Mouse (Mus musculus) MEL (cell line): ENCODE results near the gene Galt. TPM values are rescaled to one million over a fixed set of nuclear protein-coding genes. Genes with fewer than 3 reads are reported as not detected.
A peak's percentile ranks its signal among the peaks of the same experiment; 100 is the strongest.
"Not testable (repeated sequence)": the region's sequence is repeated elsewhere in the genome, so short reads cannot be mapped to it uniquely, and the experiment has no call there.

Source experiments
- DNase-seq: peaks from one replicate; pipeline ENCODE4 v3.0.0; 2011; ENCODE audit warnings: low read depth, low spot score
- H3K27ac ChIP-seq: 2 replicates; pipeline ENCODE4 v1.5.1; 2012; ENCODE audit warnings: low read depth, mild to moderate bottlenecking, control low read depth, low read length, moderate library complexity; ENCODE audit not compliant: control insufficient read depth
- H3K27me3 ChIP-seq, 2 experiments: fragments of 150-350 bp in 1 of 2; sonication (generic) in 1 of 2; 2 replicates each; pipeline ENCODE4 v1.6.1; 2012; ENCODE audit warnings: low read length in 2 of 2, mild to moderate bottlenecking in 2 of 2, improper control_type of control experiment in 1 of 2, moderate library complexity in 1 of 2; ENCODE audit not compliant: insufficient read depth in 2 of 2, control insufficient read depth in 1 of 2
- H3K36me3 ChIP-seq, 2 experiments: 2 replicates each; pipeline ENCODE4 v1.6.1; 2012 to 2014; ENCODE audit warnings: low read length in 2 of 2, improper control_type of control experiment in 1 of 2, inconsistent platforms in 1 of 2, mild to moderate bottlenecking in 1 of 2; ENCODE audit not compliant: insufficient read depth in 2 of 2, control insufficient read depth in 1 of 2
- H3K4me1 ChIP-seq, 2 experiments: fragments of 150-350 bp in 1 of 2; sonication (generic) in 1 of 2; 2 replicates each; pipeline ENCODE4 v1.6.1; 2012; ENCODE audit warnings: low read length in 2 of 2, improper control_type of control experiment in 1 of 2, mild to moderate bottlenecking in 1 of 2; ENCODE audit not compliant: insufficient read depth in 2 of 2, control insufficient read depth in 1 of 2
- H3K4me3 ChIP-seq, 2 experiments: fragments of 150-350 bp in 1 of 2; sonication (generic) in 1 of 2; 2 replicates each; pipeline ENCODE4 v1.5.1; 2012; ENCODE audit warnings: low read depth in 2 of 2, low read length in 2 of 2, mild to moderate bottlenecking in 2 of 2, moderate library complexity in 2 of 2, control low read depth in 1 of 2, improper control_type of control experiment in 1 of 2; ENCODE audit not compliant: control insufficient read depth in 1 of 2, insufficient read depth in 1 of 2
- H3K79me2 ChIP-seq: 2 replicates; pipeline ENCODE4 v1.6.1; 2012; ENCODE audit warnings: mild to moderate bottlenecking, low read length, moderate library complexity; ENCODE audit not compliant: control insufficient read depth, poor library complexity, insufficient read depth
- H3K9ac ChIP-seq: 2 replicates; pipeline ENCODE4 v1.6.1; 2012; ENCODE audit warnings: low read depth, mild to moderate bottlenecking, control low read depth, low read length, moderate library complexity; ENCODE audit not compliant: control insufficient read depth, poor library complexity, severe bottlenecking
- H3K9me3 ChIP-seq: fragments of 150-350 bp; sonication (generic); replicated peaks from 2 replicates; pipeline ENCODE4 v1.6.1; 2012; ENCODE audit warnings: mild to moderate bottlenecking, low read length, improper control_type of control experiment, moderate library complexity; ENCODE audit not compliant: insufficient read depth
- ELF1 ChIP-seq: IDR thresholded peaks from 2 replicates; pipeline ENCODE4 v1.6.1; 2014; ENCODE audit warnings: low read depth, mild to moderate bottlenecking, inconsistent platforms, low read length, improper control_type of control experiment, moderate library complexity
- EP300 ChIP-seq, 2 experiments: IDR thresholded peaks; 2 replicates each; pipeline ENCODE4 v1.6.1; 2011; ENCODE audit warnings: improper control_type of control experiment in 2 of 2, low read length in 2 of 2, low read depth in 1 of 2, mild to moderate bottlenecking in 1 of 2
- ETS1 ChIP-seq: IDR thresholded peaks from 2 replicates; pipeline ENCODE4 v1.6.1; 2012; ENCODE audit warnings: low read depth, mild to moderate bottlenecking, inconsistent platforms, low read length, improper control_type of control experiment, moderate library complexity
- HCFC1 ChIP-seq: IDR thresholded peaks from 2 replicates; pipeline ENCODE4 v1.6.1; 2012; ENCODE audit warnings: low read depth, mild to moderate bottlenecking, inconsistent platforms, low read length, improper control_type of control experiment, moderate library complexity
- MYB ChIP-seq: IDR thresholded peaks from 2 replicates; pipeline ENCODE4 v1.6.1; 2011; ENCODE audit warnings: mild to moderate bottlenecking, low read depth, low read length, improper control_type of control experiment
- POLR2A ChIP-seq, 2 experiments: IDR thresholded peaks; 2 replicates each; pipeline ENCODE4 v1.6.1; 2011 to 2012; ENCODE audit warnings: low read length in 2 of 2, mild to moderate bottlenecking in 2 of 2, control low read depth in 1 of 2, improper control_type of control experiment in 1 of 2, low read depth in 1 of 2, moderate library complexity in 1 of 2; ENCODE audit not compliant: control insufficient read depth in 1 of 2, insufficient read depth in 1 of 2, poor library complexity in 1 of 2
- POLR2AphosphoS2 ChIP-seq: IDR thresholded peaks from 2 replicates; pipeline ENCODE4 v1.6.1; 2011; ENCODE audit warnings: low read length, improper control_type of control experiment
- SIN3A ChIP-seq: IDR thresholded peaks from 2 replicates; pipeline ENCODE4 v1.6.1; 2012; ENCODE audit warnings: low read length, improper control_type of control experiment, inconsistent platforms
- TBP ChIP-seq: IDR thresholded peaks from 2 replicates; pipeline ENCODE4 v1.8.0; 2011; ENCODE audit warnings: low read depth, low read length, improper control_type of control experiment
- polyA plus RNA-seq, 2 experiments: library from polyadenylated mRNA; stranded (reverse) in 1 of 2; unstranded in 1 of 2; fragments of >175 nt in 1 of 2; fragments of >200 nt in 1 of 2; gene quantifications; 2 replicates each; pipeline versions ENCODE4 v1.2.1 to v1.2.4; 2012; ENCODE audit warnings: low replicate concordance in 2 of 2, low read depth in 1 of 2; ENCODE audit not compliant: insufficient read length in 2 of 2, insufficient read depth in 1 of 2, missing spikeins in 1 of 2
- total RNA-seq: library from RNA; depleted of rRNA; stranded (reverse); fragments of 300-350 nt; gene quantifications from 2 replicates; pipeline ENCODE4 v1.2.3, GENCODE M21; 2012

Gene Galt
- total and polyA plus RNA-seq, 3 experiments, result 26.5 to 31.9 TPM; not detected in 1

- H3K36me3 ChIP-seq, H3K9me3 ChIP-seq, H3K27ac ChIP-seq, DNase-seq, H3K9ac ChIP-seq, H3K4me1 ChIP-seq, H3K79me2 ChIP-seq, H3K27me3 ChIP-seq, H3K4me3 ChIP-seq: not testable (repeated sequence)
Measured at GRCm38 (mm10) chr4:41767301-41767700, 12.3 kb downstream of the Galt start.

- Histone ChIP-seq H3K4me3 (peak overlapping the region; percentile 31 to 41; a peak in 3 of 4 replicates), H3K27ac (peak overlapping the region; percentile 42; the same call in 1 of the 2 replicates)
- H3K4me1 ChIP-seq, H3K9me3 ChIP-seq, H3K36me3 ChIP-seq: not testable (repeated sequence)
- peak; percentile 42 for DNase-seq
- 0 out of 2 replicates have a peak, but pooled peaks have one; percentile 11 for TF ChIP-seq ETS1
- TF ChIP-seq, all 39 proteins: peak for 1; not testable (repeated sequence) for 38
- H3K79me2 ChIP-seq, H3K27me3 ChIP-seq: not testable (repeated sequence)
- peak overlapping the region; percentile 32; the same call in 1 of the 2 replicates for H3K9ac ChIP-seq
Measured at GRCm38 (mm10) chr4:41772946-41773345, 17.9 kb downstream of the Galt start.

- H3K27ac ChIP-seq, result peak overlapping the region; percentile 77
- DNase-seq, result peak; percentile 87
- H3K36me3 ChIP-seq, H3K9me3 ChIP-seq, H3K27me3 ChIP-seq, H3K79me2 ChIP-seq, H3K4me1 ChIP-seq: not testable (repeated sequence)
- peak overlapping the region; percentile 62 for H3K9ac ChIP-seq
- H3K4me3 ChIP-seq, result peak overlapping the region; percentile 74 to 78; a peak in 3 of 4 replicates
- TF ChIP-seq POLR2AphosphoS2 (0 out of 2 replicates have a peak, but pooled peaks have one; percentile 17), EP300 (IDR thresholded peaks at IDR 0.05; ENCODE audit: low read depth in 1 of 2, low read length in 2 of 2) (0 out of 4 replicates have a peak, but pooled peaks of 1 of the 2 experiments have one; percentile 12)
Measured at GRCm38 (mm10) chr4:41773502-41773901, 18.5 kb downstream of the Galt start.

GRCm38 (mm10) chr4:41774002-41774401 is 19.0 kb downstream of the Galt start, which contains the start of gene Ccl27a:
Gene Ccl27a (minus strand): TSS chr4:41774247.
- H3K36me3 ChIP-seq, H3K79me2 ChIP-seq, H3K9me3 ChIP-seq, H3K27me3 ChIP-seq, H3K4me1 ChIP-seq: not testable (repeated sequence)
- TF ChIP-seq MYB, result peak; percentile 48
- TF ChIP-seq SIN3A, result peak; percentile 65
- peak; percentile 56; the same call in 1 of the 2 replicates for TF ChIP-seq HCFC1
- peak; percentile 53; the same call in 1 of the 2 replicates for TF ChIP-seq POLR2AphosphoS2
- TF ChIP-seq ETS1, result peak; percentile 52; the same call in 1 of the 2 replicates
- TF ChIP-seq TBP, result peak; percentile 25; the same call in 1 of the 2 replicates
- TF ChIP-seq POLR2A (IDR thresholded peaks at IDR 0.05; ENCODE audit: control insufficient read depth in 1 of 2, insufficient read depth in 1 of 2, low read depth in 1 of 2, low read length in 2 of 2, poor library complexity in 1 of 2), result peak in 1 of 2 experiments; percentile 60; a peak in 2 of 4 replicates
- TF ChIP-seq ELF1, result peak; percentile 53
- TF ChIP-seq EP300 (IDR thresholded peaks at IDR 0.05; ENCODE audit: low read depth in 1 of 2, low read length in 2 of 2), result peak in 1 of 2 experiments; percentile 35; a peak in 1 of 4 replicates
- peak; percentile 92 for DNase-seq
- peak within 1 kb of the TSS; percentile 62 for H3K9ac ChIP-seq
- peak within 1 kb of the TSS; percentile 77 for H3K27ac ChIP-seq
- peak within 1 kb of the TSS; percentile 74 to 78; a peak in 3 of 4 replicates for H3K4me3 ChIP-seq
